Mouse (Mus musculus) urinary bladder, postnatal 25 days (tissue): Measurements from ENCODE around the gene Dars.

Experiments
- DNase-seq: peaks from one replicate; pipeline ENCODE4 v3.0.0; 2022; ENCODE audit warnings: low spot score

Dars gene

DNA sequence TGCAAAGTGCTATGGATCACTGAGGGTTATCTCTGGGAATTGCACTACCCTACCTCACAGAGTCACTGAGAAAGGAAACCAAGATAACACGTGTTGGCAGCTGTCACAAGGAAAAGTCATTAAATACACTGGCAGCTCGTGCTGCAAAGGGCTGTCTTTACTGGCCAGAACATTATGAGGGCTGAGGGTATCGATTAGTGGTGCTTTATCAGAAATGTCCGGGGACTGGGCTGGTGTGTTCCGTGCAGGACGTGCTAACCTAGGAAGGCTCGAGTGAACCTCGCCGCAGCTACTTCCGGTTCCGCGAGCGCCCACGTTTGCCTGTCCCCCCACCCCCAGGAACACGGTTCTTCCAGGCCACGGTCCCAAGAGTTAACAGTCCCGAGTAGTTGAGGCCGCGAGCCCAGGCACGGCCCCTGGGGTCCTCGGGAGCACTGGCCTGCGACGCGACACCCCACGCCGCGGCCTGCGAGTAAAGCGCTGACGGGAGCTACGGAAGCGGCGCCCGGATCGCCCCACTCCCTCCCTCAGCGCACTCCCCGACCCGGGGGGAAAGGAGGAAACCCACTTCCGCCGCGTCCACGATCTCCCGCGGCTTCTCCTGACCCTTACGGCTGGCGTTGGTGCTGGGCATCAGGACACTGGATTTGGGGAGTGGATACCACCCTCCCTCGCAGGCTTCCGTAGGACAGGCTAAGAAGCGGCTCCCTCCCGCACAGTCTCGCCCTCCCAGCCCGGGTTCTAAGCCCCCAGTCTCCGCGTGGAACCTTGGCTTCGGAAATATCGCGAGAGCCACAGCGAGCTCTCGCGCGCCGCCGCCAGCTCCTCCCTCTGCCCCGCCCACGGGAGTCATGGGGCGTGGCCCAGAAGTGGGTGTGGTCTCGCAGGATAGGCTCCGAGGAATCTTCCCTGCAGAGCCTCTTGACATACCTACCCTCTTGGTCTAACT lies at the start of gene Dars:
Gene Dars, minus strand, starts transcription at position 785 of the 949 bp plus-strand sequence.
- peak; percentile 97 for DNase-seq

DNA sequence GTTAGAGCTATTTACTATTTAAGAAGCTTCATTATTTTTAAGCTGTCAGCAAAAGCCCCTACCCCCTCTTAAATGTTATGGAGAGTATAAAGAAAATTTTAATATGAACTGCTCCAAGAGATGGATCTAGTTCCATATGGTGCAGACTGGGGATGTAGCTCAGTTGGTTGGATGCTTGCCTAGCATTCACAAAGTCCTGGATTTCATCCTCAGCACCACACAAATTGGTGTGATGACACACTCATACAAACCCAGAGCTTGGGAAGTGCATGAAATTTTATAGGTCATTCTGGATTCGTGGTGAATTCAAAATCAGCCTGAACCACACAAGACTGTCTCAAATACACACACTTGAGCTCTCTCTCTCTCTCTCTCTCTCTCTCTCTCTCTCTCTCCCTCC lies 49.7 kb upstream of the Dars start:
- no peak for DNase-seq

DNA sequence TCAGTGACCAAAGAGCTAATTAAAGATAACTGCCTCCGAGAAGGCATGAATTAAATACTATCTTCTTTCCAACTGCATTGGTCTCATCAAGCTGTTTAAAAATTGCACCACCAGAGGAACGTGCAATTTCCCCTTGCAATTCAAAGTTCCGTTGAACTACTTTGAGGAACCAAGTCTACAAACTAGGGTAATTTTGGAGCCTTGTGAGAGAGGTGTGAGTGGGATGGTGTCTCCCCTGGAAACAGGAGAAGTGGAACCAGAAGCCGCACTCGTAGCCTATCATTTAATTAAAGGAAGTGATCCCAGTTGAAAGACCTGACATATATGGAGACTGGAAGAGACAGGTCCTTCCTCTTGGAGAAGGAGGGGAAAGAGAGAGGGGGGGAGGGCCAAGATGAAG lies 46.3 kb upstream of the Dars start:
- no peak for DNase-seq

DNA sequence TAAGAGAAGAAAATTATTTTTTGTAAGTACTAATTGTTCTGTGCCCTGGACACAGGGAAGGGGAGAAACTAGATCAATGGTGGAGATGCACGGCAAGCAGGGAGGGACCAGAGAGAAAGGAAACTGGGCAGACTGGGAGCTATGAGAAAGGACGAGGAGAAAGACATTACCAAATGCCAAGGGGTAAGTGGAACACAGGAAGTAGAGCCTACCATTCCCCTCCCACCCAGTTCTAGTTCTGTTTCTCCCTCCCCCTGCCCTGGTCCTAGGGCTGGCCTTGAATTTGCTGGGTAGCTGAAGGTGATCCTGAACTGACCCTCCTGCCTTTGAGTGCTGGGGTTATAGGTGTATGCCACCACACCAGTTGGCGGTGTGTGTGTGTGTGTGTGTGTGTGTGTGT lies 45.2 kb upstream of the Dars start:
- DNase-seq, result no peak

DNA sequence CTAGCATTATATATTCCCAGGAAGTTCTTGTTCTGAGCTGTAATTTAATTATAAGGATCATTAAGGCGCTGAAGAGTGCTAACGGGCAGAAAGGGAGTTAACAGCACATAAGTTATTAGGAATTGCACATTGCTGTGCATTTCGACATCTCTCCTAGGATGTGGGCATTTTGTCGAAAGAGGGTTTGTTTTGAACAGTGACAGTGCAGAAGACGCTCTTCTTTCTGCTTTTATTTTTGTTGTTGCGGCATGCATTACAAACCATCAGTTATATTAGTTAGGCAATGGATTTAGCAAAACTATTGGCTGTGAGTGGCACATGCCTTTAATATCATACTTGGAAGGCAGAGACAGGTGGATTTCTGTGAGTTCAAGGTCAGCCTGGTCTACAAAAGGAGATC lies 43.6 kb upstream of the Dars start:
- no peak for DNase-seq

DNA sequence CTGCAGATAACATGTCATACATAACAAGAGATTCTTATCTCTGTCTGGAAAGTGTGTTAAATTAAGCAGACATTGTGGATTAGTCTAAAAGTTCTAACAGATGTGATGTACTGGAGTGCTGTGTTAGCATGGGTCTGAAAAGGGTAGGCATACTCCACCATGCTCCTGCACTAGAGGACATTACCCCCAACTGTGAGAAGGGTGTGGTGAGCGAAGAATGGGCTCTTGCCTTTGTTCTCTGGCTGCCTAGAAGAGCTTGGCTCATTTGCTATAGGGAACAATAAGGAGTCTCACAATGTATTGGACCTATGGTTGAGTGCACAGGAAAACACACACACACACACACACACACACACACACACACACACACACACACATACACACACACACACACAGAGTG lies 42.3 kb upstream of the Dars start:
- DNase-seq, result no peak

DNA sequence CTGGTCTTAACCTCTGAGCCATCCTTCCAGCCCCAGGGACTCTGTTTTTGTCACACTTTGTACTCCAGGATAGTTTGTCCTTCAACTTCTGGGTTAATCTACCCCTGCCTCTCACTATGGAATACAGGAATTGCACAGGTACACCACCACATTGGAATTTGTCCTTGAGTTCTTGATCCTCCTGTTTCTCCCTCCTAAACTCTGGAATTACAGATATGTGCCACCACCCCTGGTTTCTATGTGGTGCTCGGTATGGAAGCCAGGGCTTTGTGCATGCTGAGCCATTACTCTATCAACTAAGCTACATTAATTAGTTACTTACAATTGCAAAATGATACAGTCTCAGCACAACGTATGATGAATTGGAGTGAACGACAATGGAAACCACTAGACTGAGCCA lies 41.8 kb upstream of the Dars start:
- DNase-seq, result no peak

DNA sequence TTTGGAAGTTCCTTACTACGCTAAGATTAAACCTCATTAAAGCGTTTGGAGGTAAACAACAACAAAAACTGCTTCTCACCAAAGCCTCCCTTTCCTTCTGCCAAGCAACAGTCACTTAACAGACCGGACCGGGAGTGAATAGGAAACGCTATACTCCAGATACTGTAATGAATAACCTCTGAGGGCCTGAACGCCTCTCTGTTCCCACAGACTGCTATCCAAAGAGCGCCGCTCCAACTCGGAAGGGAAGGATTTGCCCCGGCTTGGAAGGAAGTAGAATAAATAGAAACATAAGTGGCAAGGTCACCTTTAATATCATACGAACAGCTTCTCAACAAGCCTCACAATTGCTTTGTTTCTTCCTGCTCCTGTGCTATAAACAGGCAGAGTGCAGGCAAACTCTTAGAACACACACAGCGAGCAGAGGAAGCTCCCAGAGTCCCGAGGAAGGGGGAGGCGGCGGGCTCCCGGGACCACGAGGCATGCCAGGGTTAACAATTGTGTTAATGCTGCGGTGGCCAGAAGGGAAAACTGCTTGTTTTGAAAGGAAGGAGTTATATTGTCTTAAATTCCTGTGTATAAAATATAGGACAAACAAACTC lies 39.8 kb upstream of the Dars start:
- no peak for DNase-seq

DNA sequence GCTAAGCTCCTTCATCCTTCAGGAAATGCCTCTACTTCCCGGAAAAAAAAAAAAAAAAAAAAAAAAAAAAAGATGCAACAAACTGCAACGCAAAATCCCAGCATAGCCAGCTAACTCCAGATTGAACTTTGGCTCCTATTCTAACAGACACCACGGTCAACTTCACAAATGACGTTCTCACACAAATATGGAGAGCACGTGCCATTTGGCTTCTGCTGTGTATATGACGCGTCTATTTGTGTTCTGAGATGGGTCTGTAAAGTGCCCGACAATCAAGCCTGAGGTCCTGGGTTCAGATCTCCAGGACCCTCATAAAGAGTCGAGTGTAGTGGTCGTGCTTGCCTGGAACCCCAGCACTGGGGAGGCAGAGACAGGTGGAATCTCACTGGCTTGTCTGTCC lies 39.1 kb upstream of the Dars start:
- DNase-seq, result no peak

DNA sequence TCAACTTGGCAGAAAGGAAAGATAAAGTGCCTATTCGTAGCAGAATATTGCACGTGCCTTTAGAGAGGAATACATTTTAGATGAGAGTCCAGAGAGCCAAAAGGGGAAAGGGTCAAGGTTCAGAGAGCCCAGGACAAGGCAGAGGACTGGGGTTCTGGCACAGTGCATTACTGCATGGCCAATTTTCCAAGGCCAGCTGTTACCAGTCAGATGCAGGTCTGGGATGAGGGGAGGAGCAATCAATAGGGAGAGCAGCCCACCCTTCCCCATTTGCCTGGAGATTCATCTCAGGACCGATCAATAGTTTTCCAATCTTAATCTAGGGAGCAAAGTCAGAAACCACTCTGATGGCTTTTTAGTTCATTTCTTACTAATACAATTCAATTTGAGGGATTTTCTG lies 35.0 kb upstream of the Dars start:
- DNase-seq, result no peak

DNA sequence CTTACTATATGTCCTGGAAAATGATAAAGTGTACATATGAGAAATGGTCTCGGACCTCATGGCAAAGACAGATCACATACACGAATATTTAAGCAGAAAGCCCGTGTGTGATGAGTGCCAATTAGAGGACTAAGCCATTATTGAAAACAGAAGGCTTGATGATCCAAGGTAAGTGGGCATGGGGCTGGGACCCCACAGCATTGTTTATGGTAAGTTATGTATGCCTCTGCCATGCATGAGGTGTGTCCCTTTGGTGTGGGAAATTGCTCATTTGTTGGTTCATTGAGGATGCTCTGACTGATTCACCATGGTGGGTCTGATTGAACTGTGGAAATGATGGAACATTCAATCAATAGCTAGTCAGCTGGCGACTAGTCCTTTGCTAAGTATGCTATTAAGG lies 34.0 kb upstream of the Dars start:
- DNase-seq, result no peak

DNA sequence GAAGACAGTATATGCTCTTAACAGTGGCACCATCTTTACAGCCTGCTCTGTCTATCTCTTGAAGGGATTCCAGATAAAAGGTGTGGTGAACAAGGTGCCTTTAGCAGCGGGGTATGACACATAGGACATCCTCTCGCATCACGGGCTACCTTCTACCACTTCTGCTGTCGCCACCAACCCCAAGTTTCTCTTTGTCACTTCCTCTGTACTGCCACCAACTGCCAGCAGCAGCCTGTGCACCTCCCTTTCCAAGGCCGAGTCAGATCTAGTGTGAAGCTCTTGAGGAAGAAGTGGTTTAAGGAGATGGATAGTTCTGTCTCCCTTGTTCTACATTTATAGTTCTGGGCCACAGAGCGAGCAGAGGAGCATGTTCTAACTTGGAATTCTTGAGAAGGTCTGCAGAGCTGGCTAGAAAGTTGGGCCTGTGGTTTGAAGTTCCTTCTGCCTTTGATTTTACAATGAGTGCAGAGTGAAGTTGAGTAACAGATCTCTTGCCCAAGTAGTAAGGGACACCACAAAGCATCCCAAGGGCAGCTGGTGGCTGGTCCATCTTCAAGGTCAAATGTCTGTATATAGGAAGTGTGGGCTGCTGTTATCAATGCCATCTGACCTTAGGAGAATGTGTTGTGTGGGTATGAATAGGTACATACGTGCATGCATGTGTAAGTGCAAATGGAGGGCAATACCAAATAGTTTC lies 30.2 kb upstream of the Dars start:
- DNase-seq, result no peak

DNA sequence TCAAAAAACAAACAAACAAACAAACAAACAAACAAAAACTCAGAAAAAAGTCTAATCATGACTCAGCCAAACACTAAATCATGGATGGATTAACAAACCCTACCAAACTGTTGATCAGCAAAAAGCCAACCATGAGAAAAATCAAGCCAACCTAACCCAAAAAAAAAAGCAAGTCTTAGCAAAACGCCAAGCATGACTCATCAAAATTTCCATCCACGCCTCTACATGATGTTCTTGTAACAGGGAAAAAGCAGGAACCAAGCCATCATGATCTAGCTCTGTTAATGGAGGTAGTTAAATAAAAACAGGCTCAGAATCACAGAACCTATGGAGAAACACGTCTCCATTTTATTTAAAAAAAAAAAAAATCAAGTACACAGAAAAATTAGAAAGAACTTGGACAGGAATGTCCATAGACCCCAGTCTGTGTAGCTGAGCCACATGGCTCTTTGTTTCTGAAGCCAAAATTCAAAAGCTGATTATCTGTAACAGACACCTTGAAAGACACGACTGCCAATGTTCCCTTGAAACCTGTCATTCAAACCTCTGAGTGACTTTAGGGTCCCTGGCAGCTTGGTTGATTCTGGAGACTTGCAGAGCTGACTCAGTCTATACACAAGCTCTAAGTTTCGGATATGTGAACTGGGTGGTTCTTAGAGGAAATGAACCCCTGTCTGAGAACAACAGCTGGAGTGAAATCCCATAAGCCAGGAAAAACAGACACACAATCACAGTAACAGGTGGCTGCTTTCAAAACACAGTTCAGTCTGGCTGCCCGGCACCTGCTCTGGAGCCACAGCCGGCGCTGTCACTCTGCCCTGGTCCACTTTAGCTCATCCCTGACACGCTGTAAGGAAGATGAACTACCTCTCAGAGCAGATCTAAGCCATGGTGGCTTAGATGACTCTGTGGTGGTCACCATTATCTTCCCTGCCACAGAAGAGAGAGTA lies 27.0 kb upstream of the Dars start:
- DNase-seq, result no peak

DNA sequence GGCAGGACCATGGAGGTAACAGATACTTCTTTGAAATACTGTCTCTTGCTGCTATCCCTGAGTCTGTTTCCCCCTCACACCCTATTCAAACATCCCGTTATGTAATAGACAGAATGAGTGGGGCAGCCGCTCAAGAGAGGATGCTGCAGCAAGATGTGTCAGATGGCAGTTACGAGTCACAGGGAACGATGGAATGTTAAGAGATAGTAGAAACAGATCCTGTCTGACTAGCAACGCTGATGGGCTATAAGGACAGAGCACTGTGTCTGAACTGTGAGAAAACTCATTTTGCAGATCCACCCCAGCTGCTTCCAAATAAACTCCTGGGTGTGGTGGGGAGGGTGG lies 23.9 kb upstream of the Dars start:
- DNase-seq, result no peak

DNA sequence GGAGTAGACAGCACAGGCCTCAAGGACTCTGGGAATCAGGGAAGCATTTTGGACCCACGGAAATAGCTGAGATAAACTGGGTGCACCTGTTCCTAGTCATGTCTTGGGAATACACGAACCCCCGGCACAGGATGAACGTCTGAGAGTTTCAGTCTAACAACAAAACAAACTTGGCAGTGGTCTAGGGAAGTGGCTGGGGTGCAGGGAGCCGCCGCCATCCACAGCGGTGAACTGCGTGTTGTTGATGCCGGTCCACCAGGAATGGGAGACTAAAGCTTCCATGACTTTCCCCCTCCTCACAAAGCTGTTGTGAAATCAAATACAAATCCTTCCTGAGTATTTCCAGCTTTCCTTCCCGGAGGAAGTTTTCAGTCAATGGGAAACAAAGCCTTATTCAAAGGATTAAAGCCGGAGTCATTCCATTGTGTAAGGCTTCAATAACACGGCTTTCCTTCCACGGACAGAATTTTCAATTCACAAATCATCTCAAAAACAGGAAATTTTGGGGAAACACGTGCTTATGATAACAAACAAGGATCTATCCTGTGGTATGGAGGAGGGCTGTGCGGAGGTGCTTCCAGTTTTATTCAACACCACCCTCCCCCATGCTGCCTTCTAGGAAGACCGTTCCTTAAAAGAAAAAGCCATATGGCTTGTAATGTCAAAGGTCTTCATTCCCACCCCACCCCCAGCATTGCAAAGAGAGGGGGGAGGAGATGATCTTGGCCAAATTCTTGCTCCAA lies 23.4 kb upstream of the Dars start:
- no peak for DNase-seq

DNA sequence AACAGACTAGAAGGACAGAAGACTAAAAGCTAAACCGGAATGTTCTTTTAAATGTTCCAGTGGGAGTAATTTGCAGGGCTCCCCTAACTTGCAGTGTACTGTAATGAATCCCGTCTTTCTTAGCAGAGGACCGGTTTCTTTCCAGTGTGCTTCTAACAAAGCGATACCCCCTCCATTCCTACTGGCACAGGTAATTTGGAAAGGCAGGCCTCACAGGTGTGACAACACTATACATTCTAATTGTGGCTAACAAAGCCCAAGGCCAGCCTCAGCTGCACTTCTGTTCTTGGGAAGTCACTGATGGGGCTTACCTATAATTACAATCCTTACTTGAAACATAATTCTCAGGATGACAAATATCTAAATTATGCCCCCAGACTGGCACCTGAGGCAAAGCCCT lies 22.4 kb upstream of the Dars start:
- no peak for DNase-seq

DNA sequence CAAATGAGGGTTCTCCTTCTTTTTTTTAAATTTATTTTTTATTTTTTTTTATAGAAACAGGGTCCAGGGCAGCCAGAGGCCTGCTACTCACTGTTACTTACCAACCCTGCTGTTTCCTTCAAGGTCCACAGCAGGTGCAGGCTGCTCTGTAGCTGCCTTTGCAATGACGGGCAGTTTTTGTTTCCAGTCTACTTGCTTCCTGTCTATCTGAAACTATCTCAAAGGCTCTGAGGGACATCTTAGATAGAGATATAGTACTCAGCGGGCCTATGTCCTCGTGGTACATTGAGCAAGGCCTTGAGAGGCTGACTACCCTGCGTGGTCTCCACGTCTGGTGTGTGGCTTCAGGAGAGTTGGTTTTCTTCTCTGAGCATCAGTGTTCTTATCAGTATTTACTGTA lies 21.4 kb upstream of the Dars start:
- DNase-seq, result no peak

DNA sequence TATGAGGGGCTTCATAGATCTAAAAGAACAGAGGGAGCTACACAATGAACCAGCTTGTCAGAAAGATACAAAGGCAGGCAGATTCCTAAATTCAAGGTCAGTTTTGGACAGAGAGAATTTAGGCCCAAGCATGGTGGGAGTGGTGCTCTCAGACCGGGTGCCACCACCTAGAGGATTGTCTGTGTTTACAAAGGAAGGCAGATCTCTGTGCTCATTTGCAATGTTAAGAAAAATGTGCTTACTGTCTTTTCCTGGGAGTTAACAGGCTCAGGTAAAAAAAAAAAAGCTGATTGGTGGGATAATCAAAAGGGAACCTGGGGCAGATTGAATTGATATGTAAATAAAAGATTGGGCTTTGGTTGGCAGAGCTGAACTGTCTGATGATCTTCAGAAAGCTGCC lies 20.1 kb upstream of the Dars start:
- no peak for DNase-seq

DNA sequence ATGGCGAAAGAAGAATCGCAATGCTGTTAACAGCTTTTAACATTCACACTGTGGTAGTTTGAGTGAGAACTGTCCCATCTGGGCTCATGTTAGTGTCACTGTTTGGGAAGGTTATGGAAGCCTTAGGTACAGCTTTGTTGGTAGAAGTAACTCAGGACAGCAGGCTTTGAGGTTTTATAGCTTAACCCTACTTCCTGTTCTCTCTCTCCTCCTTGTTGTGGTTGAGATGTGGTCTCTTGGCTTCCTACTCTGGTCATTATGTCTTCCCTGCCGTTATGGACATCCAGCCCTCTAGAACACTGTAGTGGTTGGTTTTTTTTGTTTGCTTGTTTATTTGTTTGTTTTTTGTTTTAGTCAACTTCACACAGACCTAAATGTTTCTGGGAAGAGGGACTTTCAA lies 18.8 kb upstream of the Dars start:
- no peak for DNase-seq

DNA sequence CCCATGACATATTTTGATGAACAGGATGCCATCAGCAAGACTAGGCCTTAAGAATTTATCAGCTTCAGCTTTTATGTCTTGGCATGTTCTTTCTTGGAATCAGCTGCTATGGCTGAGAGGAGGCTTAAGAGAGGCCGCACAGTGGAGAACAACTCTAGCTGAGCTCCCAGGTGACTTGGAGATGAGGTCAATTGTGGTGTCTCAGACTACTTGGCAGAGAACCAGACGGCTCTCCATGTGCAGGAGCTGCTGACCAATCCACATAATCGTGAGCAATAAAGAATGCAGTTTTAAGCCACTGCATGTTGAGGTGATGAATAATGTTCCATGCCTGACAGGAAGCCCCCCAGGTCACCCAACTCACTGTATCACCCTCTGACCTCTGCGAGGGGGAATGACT lies 18.4 kb upstream of the Dars start:
- DNase-seq, result no peak

DNA sequence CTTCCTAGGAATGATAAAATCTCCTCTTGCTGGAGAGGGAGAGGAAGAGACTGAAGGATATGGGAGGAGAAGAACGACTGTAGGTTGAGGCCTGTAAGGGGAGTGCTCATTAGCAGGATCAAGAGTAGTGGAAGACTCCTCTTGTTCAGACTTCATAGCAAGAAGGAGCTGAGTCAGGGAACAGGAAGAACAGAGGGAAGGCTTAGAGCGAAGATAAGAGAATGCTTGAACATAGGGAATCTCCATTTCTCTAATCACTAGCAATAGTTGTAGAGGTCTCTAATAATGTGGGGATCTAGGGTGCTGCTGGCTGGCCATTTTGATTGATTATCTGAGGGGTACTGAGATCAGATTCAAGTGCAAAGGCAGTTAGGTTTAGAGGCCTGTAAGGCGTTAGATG lies 7.8 kb upstream of the Dars start:
- DNase-seq, result no peak

DNA sequence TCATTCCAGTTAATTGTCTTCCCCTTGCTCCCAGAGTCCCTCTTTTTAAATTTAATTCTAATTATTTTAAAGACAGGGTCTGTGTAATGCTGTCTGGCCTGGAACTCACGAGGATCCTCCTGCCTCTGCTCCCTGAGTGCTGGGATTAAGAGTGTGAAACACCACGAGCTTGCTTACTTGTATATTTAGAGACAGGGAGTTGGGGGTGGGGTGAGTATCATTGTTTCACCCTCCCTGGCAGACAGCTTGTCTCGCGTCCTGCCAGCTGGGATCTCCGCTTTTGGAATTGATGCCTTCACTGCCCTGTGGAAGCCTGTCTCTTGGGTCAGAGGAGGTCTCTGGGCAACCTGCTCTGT lies 343 bp upstream of the Dars start:
- no peak for DNase-seq
